Mouse (Mus musculus) layer of hippocampus, adult 9-10 months (tissue): ENCODE data around the gene Tmem182.

Source experiments
- DNase-seq: peaks from one replicate; pipeline ENCODE4 v3.0.0; 2022; ENCODE audit warnings: low spot score

Gene Tmem182

DNA sequence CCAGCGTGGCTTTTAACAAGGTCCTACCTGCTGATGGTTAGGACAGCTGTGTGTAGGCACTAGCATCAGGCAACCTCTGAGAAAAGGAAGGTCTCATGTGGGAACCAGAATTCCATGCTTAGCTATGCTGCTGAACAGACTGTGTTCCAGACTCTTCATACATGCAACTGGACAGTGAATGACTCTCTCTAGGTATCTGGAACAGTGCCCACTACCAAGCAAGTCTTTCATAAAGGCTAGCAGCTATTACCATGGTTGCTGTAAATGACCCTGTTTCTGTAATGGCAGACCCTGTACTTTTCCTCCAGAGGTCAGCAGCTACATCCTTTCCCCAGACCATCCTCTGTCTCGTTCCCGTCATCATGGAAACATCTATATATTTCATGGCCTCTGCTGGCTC lies 61.7 kb downstream of the Tmem182 start:
- no peak for DNase-seq

DNA sequence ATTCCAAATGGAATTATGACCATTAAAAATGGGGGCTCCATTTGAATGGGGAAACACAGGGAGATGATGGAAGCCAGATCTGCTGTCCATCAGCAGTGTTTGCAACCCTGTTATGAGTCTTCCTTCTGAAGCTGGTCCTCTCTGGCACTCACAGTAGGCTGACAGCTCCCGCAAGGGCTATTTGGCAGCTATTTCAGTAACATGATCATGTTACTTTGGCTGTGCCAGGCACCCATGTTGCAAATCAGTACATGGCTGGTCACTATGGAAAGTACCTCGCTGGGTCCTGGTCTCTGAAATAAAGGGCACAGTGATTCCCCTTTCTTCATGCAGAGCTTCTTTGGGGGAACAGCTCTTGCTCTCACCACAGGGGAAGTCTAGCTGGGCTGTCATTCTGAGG lies 62.2 kb downstream of the Tmem182 start:
- no peak for DNase-seq

DNA sequence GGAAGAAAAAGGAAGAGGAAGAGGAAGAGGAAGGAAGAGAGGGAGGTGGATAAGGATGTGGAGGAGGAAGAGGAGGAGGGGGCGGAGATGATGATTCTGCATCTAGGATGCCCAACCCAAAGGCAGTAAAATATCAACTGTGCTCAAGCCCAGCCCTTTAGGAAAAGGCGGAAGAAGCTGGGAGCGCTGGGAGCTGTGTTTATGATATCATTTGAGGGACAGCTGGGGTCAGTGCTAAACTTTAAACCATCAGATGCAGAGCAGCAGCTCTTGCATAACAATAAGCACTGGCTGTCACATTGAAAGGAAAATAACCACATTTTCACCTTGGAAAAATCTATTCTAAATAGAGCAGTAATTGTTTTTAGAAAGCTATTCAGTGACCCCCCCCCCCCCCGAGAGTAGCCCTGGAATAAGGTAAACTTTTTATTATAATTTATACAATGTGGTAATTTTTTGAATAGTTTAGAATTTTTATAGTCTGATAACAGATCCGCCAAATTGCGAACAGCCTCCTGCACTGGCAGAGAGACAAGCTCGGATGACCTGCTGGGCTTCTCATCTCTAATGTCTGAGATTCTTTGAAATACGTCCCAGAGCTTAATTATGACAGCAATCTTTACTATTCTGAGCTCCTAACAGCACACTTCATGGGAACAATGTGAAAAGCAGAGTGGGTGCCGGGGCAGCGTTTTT lies 68.5 kb downstream of the Tmem182 start:
- no peak for DNase-seq

DNA sequence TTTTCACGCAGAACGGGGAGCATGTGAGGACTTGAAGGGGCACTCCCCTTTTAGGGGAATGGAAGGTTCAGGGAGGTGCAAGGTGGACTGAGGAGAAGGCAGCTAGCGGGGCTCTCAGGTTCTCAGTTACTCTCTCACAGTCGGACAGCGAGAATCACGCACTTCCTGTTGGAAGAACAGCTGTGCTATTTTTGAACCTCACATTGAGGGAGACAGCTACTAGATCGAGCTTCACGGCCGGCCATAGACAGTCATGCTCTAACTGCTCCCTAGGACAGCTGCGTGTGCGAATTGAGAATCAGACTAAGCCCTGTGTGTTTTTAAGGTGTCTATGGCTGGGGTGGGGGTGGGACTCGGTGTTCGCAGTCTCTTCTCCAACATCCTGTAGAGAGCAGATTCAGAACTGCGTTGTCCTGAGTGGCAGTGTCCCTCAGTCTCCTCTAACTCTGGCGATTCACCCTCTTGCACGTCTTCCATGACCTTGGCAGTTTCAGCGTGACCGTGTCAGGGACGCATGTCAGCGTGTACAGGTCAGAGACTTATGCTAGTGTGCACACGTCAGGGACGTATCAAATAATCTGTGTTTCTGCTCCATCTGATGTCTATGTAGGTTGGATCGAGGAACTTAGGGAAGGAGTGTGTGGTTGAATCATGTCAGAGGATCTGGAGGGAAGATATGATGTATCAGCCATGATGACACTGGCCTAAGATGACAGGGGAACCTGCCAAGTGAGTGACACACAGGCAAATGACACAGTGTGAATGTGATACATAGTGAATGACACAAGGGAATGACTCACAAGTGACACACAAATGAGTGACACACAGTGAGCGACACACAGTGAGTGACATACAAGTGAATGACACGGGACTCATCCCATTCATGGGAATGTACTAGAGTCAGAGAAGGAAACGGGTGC lies 69.3 kb downstream of the Tmem182 start:
- DNase-seq: no peak

DNA sequence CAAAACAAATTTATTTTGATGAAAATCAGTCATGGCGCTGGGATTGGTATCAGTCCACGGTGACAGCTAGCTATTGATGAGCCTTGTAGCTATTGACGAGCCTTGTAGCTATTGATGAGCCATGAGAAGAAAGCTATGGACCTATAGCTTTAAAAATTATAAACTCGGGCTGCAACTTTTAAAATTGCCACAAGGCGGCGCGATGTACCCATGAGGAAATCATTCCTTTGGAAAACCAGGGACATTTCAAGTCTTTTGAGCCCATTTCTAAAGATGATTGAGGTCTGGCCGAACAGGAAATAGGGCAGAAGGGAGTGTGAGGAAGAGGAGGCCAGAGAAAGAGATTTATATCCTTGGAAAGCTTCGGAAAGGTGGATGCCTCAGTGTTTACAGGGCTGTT lies 73.7 kb downstream of the Tmem182 start:
- DNase-seq: peak; percentile 84

DNA sequence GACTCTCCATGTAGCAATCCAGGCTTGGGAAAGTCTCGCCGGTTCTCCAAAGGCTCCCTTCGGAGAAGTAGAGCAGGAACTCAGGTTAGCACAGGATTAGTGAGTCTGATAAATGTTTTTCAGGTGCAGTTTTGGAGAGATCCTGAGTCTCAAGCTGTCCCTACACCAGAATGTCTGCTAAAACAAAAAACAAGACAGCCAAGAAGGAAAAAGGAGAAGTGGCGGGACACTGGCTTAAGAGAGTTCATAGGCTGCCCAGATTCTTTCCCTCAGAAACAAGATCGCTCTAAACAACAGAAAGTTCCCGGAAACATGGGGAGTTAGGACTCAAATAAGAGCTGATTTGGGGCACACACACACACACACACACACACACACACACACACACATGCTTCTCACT lies 74.1 kb downstream of the Tmem182 start:
- DNase-seq: no peak

DNA sequence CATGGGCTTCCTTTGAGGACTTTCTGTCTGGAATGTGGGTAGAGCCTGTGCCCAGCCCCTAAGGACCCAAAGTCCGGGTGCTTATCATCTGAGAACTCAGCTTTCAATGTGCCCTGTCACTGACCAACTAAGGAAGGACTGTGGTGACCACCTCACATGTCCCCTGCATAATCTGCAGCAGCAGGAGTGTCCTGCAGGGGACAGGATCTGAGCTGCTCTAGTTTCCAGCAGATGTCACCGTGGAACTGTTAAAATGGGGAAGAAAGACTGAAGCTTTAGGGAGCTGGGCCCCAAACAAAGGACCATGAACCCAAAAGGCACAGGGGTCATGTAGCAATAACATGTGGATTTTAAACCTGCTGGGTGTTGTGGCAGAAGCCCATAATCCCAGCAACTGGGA lies 75.1 kb downstream of the Tmem182 start:
- DNase-seq: no peak

DNA sequence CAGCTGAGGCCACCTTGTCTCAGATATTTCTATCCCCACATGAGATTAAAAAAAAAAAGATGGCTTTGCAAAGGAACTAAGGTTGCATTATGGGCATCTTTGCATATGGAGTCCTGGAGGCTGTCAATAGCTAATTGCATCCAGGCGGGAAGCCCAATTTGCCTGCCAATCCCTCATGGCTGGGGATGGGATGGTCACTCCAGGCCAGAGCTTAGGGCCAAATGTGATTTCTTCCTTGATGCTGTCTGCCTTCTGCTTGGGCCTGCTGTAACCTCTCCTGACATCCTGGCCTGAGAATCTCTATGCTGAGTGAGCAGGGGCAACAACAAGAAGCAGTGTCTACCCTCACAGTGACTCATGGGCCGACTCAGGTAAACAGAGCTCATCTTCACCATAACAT lies 78.5 kb downstream of the Tmem182 start:
- DNase-seq: no peak

DNA sequence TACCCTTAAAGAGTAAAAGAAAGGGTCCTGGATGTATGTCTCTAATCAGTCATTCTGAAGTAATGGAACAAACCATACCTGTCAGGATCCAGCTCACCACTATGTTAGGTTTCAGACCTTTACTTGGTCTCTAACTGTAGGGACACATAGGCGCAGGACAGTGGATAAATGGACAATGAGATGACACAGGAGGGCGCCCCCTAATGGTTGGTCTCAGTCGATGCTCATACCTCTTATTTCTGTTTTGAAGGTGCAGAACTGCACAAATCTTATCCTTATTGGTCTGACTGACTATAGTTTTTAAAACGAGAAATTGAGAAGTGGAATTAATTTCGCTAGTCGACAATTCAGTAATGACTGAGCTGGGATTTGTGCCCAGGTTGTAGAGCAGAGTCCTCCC lies 79.5 kb downstream of the Tmem182 start:
- no peak for DNase-seq

DNA sequence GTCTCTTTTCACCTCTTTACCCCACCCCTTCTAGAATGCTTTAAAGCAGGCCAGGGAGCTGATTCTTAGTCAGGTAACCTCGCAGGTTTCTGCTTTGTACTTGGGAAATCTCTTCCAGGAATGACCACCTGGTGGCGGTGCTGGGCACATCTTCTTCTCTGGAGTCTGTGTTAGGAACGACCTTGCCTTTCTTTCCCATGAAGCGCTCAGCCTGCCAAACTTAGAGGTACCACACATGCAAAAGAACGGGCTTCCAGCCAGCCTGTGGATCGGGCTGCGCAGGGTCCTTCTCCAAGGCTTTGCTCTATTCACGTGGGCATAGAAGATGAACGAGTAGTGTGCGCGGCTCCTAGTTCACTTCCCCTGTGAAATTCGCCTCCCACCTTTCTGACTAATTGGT lies 82.3 kb downstream of the Tmem182 start:
- peak; percentile 36 for DNase-seq

DNA sequence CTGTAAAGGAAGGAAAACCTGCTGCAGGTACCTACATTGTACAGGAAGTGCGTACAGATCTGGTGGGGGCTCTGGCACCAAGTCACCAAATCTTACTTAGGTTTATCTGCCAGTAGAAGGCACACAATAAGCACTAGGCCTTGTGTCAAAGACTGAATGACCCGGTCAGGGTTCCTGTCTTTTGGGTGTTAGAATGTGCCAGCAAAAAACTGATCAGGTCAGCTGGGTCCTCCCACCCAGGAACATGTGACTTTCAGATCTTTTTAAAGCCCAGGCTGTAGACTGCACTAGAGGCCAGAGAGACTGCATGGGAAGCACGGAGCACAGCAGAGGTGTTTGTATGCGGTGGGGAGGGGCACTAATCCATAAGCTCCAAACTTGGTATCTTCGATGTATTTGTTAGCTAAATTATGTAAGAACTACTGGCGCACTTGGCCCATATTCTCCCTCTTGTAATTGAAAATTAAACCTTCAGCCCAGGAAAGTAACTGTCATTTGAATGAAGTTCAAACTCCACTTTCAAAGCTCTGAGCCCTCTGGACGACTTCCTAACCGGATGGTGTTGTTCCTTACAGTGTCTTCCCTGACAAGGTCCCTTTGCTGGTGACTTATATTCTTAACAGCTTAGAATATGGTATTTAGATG lies 83.1 kb downstream of the Tmem182 start:
- DNase-seq: no peak

DNA sequence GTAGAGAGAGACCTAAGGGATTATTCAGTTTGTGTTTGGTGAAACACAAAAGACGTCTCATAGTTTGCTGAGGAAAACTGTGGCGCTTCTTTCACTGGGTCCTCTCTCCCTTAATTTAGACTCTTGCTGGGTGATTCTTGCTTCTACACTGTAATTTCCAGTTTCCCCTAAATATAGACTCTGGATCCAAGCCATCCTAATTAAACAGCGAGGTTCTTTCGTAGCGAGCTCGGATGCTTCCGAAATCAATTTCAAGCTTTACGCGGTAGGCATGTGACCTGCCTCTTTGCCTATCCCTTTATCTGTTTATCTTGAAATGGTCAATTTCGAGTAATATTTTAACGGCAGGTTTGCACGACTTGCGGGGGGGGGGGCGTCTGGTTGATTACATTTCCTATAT lies 84.2 kb downstream of the Tmem182 start:
- DNase-seq: no peak

DNA sequence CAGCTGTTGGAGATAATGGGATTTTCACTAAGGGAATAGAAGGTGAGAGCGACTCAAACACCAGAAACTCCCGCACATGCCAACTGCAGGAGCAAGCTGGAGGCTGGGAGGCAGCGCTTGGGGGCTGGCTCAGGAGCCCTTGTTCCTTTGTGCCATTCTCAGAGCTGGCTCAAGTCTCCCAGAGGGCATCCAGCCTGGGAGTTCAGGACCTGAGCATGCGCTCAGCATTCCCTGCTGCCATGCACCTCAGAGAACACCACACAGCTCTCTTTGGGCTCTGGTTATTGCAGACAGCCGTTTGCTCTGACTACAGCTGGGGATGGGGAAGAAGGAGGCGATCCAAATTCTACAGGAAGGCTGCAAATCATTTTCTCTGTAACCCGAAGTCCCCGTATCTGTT lies 84.8 kb downstream of the Tmem182 start:
- DNase-seq: no peak

DNA sequence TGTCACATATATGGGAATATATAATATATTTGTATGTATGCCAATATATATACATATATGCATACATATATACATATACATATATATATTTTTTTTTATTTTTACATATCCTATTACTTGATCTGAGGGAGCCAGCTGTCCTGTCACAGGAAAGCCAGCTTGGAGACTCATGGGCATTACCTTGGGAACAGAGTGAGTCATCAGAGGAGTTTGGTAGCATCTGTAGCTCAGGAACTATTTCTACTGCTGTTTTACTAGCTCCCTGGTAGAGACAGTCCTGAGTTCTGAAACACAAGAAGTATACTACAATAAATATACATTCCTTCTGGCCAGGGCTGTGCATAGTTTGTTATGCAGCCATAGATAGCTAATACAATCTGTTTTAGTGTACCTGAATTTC lies 98.3 kb downstream of the Tmem182 start:
- DNase-seq: no peak
